Mouse (Mus musculus): ENCODE results near the gene Mrps5.

DNA sequence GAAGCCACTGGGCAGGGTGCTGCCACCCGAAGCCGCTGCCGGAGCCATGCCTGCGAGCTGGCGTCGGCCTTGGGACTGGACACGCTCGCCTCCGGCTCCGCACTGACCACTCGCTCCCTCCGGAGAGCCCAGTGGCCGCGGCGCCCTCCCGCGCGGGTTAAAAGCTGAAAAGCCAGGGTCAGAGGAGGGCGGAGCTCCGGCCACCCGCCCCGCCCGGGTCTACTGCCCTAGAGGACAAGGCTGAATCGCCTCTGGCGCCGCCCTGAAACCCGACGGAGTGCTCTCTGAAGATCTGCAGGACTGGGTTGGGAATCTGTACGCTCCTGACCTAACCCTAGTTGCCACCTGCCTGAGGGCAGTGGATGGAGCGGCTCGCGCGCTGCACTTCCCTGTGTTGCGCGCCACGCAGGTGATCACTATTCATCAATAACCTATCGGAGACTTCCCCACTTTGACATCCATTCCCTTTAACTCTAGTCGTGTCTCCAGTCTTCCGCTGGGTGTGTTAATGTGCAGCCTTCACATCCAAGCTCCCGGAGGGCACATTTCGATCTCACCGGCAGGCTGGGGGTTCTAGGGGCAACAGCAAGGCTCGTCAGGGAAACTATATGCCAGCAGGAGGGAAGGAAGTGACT, 69.2 kb downstream of the Mrps5 start, which contains the start of gene Mal:
- no peak for TF ChIP-seq CTCF (IDR thresholded peaks at IDR 0.05; ENCODE audit: low read depth)
- no peak for TF ChIP-seq EP300 (IDR thresholded peaks at IDR 0.05; ENCODE audit: low read depth)

All from liver, postnatal 0 days (tissue).